Mouse (Mus musculus): ENCODE results near the gene Ilf2. TPM values are rescaled to one million over a fixed set of nuclear protein-coding genes. Genes with fewer than 3 reads are reported as not detected.

Ilf2 gene
- total RNA-seq, 2 experiments from 2014 or later: 73.5 to 82.2 TPM

GRCm38 (mm10) chr3:90459727-90460126, 16.2 kb upstream of the Ilf2 start:
- intact Hi-C loops (cut with DNase I): no loop called here
- DNase-seq (ENCODE audit: low spot score in 2 of 2): no peak

GRCm38 (mm10) chr3:90460315-90460714, 15.6 kb upstream of the Ilf2 start:
- intact Hi-C loops (cut with DNase I): no loop called here
- no peak for DNase-seq (ENCODE audit: low spot score in 2 of 2)

GRCm38 (mm10) chr3:90461935-90462334, 14.0 kb upstream of the Ilf2 start:
- intact Hi-C loops (cut with DNase I): no loop called here
- no peak for DNase-seq (ENCODE audit: low spot score in 2 of 2)

GRCm38 (mm10) chr3:90462579-90462978, 13.3 kb upstream of the Ilf2 start:
- DNase-seq (ENCODE audit: low spot score in 2 of 2): no peak

GRCm38 (mm10) chr3:90464552-90465080, 11.3 kb upstream of the Ilf2 start:
- intact Hi-C loops (cut with DNase I): loop anchor here (5.0 kb wide), 1 partner anchor 32 kb away; the partner anchor contains the start of gene Ints3
- DNase-seq (ENCODE audit: low spot score in 2 of 2): no peak

More at GRCm38 (mm10) chr3:90462579-90462978, 13.3 kb upstream of the Ilf2 start:
- intact Hi-C loops (cut with DNase I): no loop called here

GRCm38 (mm10) chr3:90465081-90465685, 10.7 kb upstream of the Ilf2 start:
- intact Hi-C loops (cut with DNase I): loop anchor here (5.0 kb wide), 1 partner anchor 33 kb away; the partner anchor contains the start of gene Ints3
- no peak for DNase-seq (ENCODE audit: low spot score in 2 of 2)

- DNase-seq (ENCODE audit: low spot score in 2 of 2): no peak
Measured at GRCm38 (mm10) chr3:90465686-90466310, 10.1 kb upstream of the Ilf2 start, which contains the start of gene Npr1. TSS of gene Npr1 (minus strand) at chr3:90465866.

GRCm38 (mm10) chr3:90466311-90466766, 9.6 kb upstream of the Ilf2 start:
- intact Hi-C loops (cut with DNase I): loop anchor here (1.0 to 5.0 kb wide), 2 partner anchors 34 to 54 kb away; partner anchors contain the start of gene Ints3
- DNase-seq (ENCODE audit: low spot score in 2 of 2): peak in 1 of 2 experiments; percentile 56

More at GRCm38 (mm10) chr3:90465686-90466310, 10.1 kb upstream of the Ilf2 start, which contains the start of gene Npr1:
- intact Hi-C loops (cut with DNase I): loop anchor here (1.0 to 5.0 kb wide), 2 partner anchors 33 to 53 kb away; partner anchors contain the start of gene Ints3

- intact Hi-C loops (cut with DNase I): loop anchor here (5.0 kb wide), 1 partner anchor 35 kb away; the partner anchor contains the start of gene Ints3
- no peak for DNase-seq (ENCODE audit: low spot score in 2 of 2)
Measured at GRCm38 (mm10) chr3:90467618-90468300, 8.2 kb upstream of the Ilf2 start.

- intact Hi-C loops (cut with DNase I): no loop called here
- DNase-seq (ENCODE audit: low spot score in 2 of 2): no peak
Measured at GRCm38 (mm10) chr3:90472213-90472612, 3.7 kb upstream of the Ilf2 start.

- DNase-seq (ENCODE audit: low spot score in 2 of 2): no peak
- intact Hi-C loops (cut with DNase I): no loop called here
Measured at GRCm38 (mm10) chr3:90475151-90475830, 635 bp upstream of the Ilf2 start.

- DNase-seq (ENCODE audit: low spot score in 2 of 2): no peak
- intact Hi-C loops (cut with DNase I): no loop called here
Measured at GRCm38 (mm10) chr3:90486998-90487397, 11.1 kb downstream of the Ilf2 start.

- no peak for DNase-seq (ENCODE audit: low spot score in 2 of 2)
- intact Hi-C loops (cut with DNase I): no loop called here
Measured at GRCm38 (mm10) chr3:90488576-90488975, 12.7 kb downstream of the Ilf2 start.

- peak; percentile 93 to 96 for DNase-seq (ENCODE audit: low spot score in 2 of 2)
- intact Hi-C loops (cut with DNase I): loop anchor here (5.0 kb wide), 1 partner anchor 222 kb away; no protein-coding TSS in a partner anchor
Measured at GRCm38 (mm10) chr3:90490696-90491256, 14.8 kb downstream of the Ilf2 start, which contains the start of gene Snapin. TSS of gene Snapin (minus strand) at chr3:90491033.

GRCm38 (mm10) chr3:90491350-90491749, 15.4 kb downstream of the Ilf2 start:
- no peak for DNase-seq (ENCODE audit: low spot score in 2 of 2)
- intact Hi-C loops (cut with DNase I): loop anchor here (5.0 kb wide), 1 partner anchor 221 kb away; no protein-coding TSS in a partner anchor

GRCm38 (mm10) chr3:90493831-90494540, 18.1 kb downstream of the Ilf2 start:
- intact Hi-C loops (cut with DNase I): loop anchor here (2.0 to 5.0 kb wide), 2 partner anchors 159 to 218 kb away; no protein-coding TSS in a partner anchor
- no peak for DNase-seq (ENCODE audit: low spot score in 2 of 2)

GRCm38 (mm10) chr3:90495850-90496525, 20.1 kb downstream of the Ilf2 start:
- intact Hi-C loops (cut with DNase I): loop anchor here (2.0 kb wide), 1 partner anchor 157 kb away; no protein-coding TSS in a partner anchor
- DNase-seq (ENCODE audit: low spot score in 2 of 2): no peak
